Mouse (Mus musculus) left cerebral cortex, adult 8-10 months (tissue): ENCODE measurements at regions not wholly inside any gene's neighbourhood (a gene's known extent, or its start where the extent isn't known, plus 50 kb on each side); places are given as distances from the start of the nearest gene placed in this dataset.

Experiments used
- DNase-seq, 2 experiments: peaks; one replicate each; pipeline ENCODE4 v3.0.0; 2022; ENCODE audit warnings: low spot score in 2 of 2

GRCm38 (mm10) chr3:151670628-151671027 lies 79.1 kb downstream of the Ifi44 start:
- peak in 1 of 2 experiments; percentile 17 for DNase-seq

DNA sequence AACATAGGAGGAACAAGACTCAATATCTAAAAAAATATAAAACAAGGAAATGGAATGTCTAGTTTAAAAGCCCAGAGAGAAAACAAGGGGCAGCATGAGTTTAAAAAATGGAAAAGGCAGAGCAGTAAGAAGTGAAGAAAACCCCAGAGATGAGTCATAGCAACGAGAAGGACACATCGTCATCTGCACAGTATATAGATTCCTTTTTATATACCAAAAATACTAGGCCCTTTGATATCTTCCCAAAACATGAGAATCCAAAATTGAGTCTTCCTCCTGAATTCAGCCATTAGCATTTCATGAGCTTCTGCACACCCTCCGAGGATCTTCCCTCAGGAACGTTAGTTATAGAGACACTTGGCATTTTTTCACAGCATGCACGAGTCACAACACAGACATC lies 96.5 kb downstream of the Ifi44 start:
- DNase-seq: no peak

DNA sequence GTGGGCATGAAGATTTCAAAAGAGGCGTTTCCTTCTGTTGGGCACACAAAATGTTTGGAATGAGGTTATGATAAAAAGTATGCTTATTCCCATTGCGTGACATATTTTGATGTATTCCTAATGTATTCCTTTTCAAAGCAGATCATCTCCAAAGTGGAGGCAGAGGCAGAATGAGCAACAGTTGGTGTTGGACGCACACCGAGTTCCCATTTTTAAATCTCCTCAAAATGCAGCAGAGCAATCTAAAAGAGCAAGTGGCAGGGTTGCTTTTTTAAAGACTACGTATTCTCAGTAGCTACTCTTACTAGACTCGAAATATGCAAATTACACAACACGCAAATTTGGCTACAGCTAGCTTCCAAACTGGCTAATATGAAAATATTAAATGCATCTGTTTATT lies 98.2 kb downstream of the Ifi44 start:
- peak in 1 of 2 experiments; percentile 2 for DNase-seq

DNA sequence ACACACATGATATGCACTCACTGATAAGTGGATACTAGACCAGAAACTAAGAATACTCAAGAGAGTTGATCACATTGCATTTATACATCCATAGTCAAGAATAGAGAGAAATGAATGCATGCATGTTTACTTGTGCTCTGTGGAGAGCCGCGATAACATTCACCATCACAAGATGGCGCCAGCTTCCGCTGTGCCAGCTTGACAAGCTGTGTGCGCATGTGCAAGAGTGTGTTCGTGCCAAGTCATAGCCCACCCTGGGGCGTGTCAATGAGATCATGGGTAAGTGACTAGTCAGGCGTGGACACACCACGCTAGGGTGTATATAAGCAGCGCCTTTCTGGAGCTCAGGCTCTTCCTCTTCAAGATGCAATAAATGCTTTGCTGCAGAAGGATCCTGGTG lies 102.1 kb downstream of the Ifi44 start:
- DNase-seq: no peak

DNA sequence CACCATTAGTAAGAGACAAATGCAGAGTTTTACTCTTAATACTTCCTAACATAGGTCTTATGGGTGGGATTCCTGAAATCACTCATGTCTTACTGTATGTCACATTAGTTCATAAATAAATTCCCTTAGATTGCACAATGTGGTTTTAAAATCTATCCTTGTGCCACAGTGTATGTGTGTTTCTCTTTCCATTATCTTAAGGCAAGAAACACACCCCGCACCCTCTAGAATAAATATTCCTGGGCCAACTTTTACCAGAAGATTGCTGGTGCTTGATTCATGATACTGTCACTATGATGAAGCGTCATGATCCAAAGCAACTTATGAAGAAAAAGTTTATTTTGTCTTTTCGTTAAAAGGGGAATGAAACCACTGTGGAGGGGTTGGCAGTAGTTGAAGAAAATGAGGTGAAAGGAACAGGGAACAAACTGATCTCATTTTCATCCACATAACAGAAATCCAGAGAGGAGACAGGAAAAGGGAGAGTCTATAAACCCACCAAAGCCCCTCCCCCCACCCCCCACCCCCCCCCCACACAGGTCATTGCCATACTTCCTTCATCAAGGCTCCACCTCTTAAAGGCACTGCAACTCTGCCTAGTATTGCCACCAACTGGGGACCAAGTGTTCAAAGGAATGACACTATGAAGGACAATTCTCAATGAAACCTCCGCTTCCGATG lies 110.2 kb downstream of the Ifi44 start:
- no peak for DNase-seq

- DNase-seq: no peak
Observed at GRCm38 (mm10) chr3:151638326-151638725, 111.4 kb downstream of the Ifi44 start.

DNA sequence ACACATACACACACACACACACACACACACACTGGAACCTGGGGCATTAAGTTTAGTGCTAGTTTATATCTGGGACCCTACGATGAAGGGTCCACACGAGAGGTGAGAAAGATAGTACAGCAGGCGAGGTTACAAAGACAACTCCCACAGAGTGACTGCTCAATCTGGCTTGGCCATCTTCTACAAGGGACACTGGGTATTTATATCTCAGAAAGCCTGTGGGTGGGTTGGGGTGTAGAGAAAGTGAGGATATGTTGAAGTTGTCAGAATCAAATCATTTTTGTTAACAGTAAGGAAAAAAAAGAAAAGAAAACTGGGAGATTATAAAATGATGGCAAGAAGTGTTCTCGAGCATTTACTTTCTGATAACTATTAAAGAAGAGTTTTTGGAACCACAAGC lies 138.8 kb downstream of the Ifi44 start:
- no peak for DNase-seq

- no peak for DNase-seq
Observed at GRCm38 (mm10) chr3:151607689-151608088, 142.1 kb downstream of the Ifi44 start.

DNA sequence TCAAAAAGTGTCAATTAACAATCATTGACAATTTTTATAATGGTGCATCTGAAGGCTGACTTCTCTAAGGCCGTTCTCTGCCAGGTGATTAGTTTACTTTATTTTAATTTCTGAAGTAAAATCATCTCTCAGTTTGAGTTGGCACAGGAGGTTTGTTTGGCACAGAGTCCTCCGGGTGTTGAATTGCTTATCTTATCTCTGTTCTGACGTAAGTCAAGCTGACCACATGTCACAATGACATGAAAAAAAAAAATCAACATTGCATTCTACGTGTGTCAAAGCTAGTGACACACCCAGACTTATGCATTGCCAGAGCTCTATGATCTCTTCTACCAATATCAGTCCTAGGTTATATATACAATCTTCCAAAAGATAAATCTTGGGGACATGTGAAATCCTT lies 146.4 kb downstream of the Ifi44 start:
- no peak for DNase-seq
